Mouse (Mus musculus): ENCODE measurements around the gene CN725425.
A peak's percentile ranks its signal among the peaks of the same experiment; 100 is the strongest.

The CN725425 gene

GRCm38 (mm10) chr15:91199256-91199905 is at the start of gene CN725425:
CN725425 (plus strand) TSS chr15:91199494.
- DNase-seq = no peak

- no peak for DNase-seq
Measured at GRCm38 (mm10) chr15:91152592-91152991, 46.7 kb upstream of the CN725425 start.

GRCm38 (mm10) chr15:91153311-91153710 is 46.0 kb upstream of the CN725425 start:
- no peak for DNase-seq

GRCm38 (mm10) chr15:91161153-91161552 is 38.1 kb upstream of the CN725425 start:
- no peak for DNase-seq

- DNase-seq = no peak
Measured at GRCm38 (mm10) chr15:91163454-91163853, 35.8 kb upstream of the CN725425 start.

- DNase-seq = peak; percentile 37
Measured at GRCm38 (mm10) chr15:91165021-91165420, 34.3 kb upstream of the CN725425 start.

- DNase-seq = no peak
Measured at GRCm38 (mm10) chr15:91167850-91168562, 31.3 kb upstream of the CN725425 start.

- DNase-seq = no peak
Measured at GRCm38 (mm10) chr15:91170602-91171328, 28.5 kb upstream of the CN725425 start.

- no peak for DNase-seq
Measured at GRCm38 (mm10) chr15:91171332-91171731, 28.0 kb upstream of the CN725425 start.

- no peak for DNase-seq
Measured at GRCm38 (mm10) chr15:91172193-91172592, 27.1 kb upstream of the CN725425 start.

GRCm38 (mm10) chr15:91178656-91179314 is 20.5 kb upstream of the CN725425 start:
- no peak for DNase-seq

- DNase-seq = peak; percentile 16
Measured at GRCm38 (mm10) chr15:91179911-91180622, 19.2 kb upstream of the CN725425 start.

- no peak for DNase-seq
Measured at GRCm38 (mm10) chr15:91186358-91186757, 12.9 kb upstream of the CN725425 start.

GRCm38 (mm10) chr15:91190026-91190425 is 9.3 kb upstream of the CN725425 start:
- no peak for DNase-seq

- peak; percentile 42 for DNase-seq
Measured at GRCm38 (mm10) chr15:91190519-91191207, 8.6 kb upstream of the CN725425 start.

- DNase-seq = peak; percentile 76
Measured at GRCm38 (mm10) chr15:91191412-91192222, 7.7 kb upstream of the CN725425 start, which contains the start of gene Abcd2. Abcd2 (minus strand) TSS chr15:91191799.

GRCm38 (mm10) chr15:91192223-91192598 is 7.1 kb upstream of the CN725425 start:
- no peak for DNase-seq

GRCm38 (mm10) chr15:91200833-91201232 is 1.5 kb downstream of the CN725425 start:
- no peak for DNase-seq

GRCm38 (mm10) chr15:91202486-91202885 is 3.2 kb downstream of the CN725425 start:
- DNase-seq = no peak

GRCm38 (mm10) chr15:91203521-91203920 is 4.2 kb downstream of the CN725425 start:
- DNase-seq = no peak

- no peak for DNase-seq
Measured at GRCm38 (mm10) chr15:91206518-91206917, 7.2 kb downstream of the CN725425 start.

Data from cerebellum, adult 8-10 months (tissue).